Mouse (Mus musculus): ENCODE results near the gene Lyst.

GRCm38 (mm10) chr13:13647296-13647695 is 57.1 kb downstream of the Lyst start:
- TF ChIP-seq CTCF (IDR thresholded peaks at IDR 0.05) (no peak), POLR2A (IDR thresholded peaks at IDR 0.05; ENCODE audit: insufficient read depth, low read depth, low read length) (no peak)

All from heart, adult 2 months (tissue).